Mouse (Mus musculus): ENCODE measurements at regions not wholly inside any gene's neighbourhood (a gene's known extent, or its start where the extent isn't known, plus 50 kb on each side); places are given as distances from the start of the nearest gene placed in this dataset.

DNA sequence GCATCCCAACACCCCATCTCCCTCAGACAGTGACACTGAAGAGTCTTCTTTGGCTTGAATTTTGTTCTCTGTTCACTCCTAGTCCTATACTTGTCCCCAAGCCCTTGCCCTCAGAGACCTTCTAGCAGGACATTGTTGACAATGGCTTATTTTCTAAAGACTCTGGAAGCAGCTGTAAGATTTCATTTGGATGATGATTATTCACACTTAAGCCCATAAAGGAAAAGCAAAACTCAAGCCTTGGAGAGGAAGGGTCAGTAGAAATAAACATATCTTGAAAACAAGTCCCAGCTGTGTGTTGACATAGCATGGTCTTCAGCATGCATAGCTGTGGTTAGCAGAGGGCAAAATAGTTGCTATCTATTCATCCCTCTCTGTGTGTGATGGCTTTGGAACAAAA, 59.9 kb upstream of the Cdh11 start:
- TF ChIP-seq CTCF (IDR thresholded peaks at IDR 0.05; ENCODE audit: borderline replicate concordance, insufficient read depth, low read length), result no peak
- no peak for TF ChIP-seq POLR2A (IDR thresholded peaks at IDR 0.05; ENCODE audit: low read depth, low read length)
- Histone ChIP-seq H3K4me3 (ENCODE audit: insufficient read depth, low read length) (no peak overlapping the region), H3K27ac (ENCODE audit: insufficient read depth, low read length) (no peak overlapping the region), H3K4me1 (ENCODE audit: control insufficient read depth, insufficient read depth, low read length) (no peaks in the 10 kb centered on the region)

DNA sequence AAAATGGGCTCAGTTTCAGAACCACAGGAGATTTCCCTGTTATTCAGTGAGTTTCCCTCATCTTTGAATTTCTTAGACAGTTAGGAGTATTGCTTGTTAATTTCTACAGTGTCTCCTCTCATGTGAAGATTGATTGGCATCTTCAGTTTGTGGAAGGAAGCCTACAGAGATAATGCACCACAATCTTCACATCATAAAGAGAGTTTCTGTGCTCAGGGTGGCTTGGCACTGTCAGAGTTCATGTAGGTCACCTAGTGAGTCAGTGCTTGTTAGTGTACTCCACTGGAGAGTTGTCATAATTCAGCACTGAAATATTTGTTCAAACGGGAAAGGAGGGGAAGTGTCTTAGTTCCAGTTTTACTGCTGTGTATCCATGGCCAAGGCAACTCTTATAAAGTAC, 74.6 kb upstream of the Cdh11 start:
- TF ChIP-seq POLR2A (IDR thresholded peaks at IDR 0.05; ENCODE audit: low read depth, low read length) (no peak), CTCF (IDR thresholded peaks at IDR 0.05; ENCODE audit: borderline replicate concordance, insufficient read depth, low read length) (no peak)
- no peak overlapping the region for H3K27ac ChIP-seq (ENCODE audit: insufficient read depth, low read length)
- no peak overlapping the region for H3K4me3 ChIP-seq (ENCODE audit: insufficient read depth, low read length)
- no peaks in the 10 kb centered on the region for H3K4me1 ChIP-seq (ENCODE audit: control insufficient read depth, insufficient read depth, low read length)

DNA sequence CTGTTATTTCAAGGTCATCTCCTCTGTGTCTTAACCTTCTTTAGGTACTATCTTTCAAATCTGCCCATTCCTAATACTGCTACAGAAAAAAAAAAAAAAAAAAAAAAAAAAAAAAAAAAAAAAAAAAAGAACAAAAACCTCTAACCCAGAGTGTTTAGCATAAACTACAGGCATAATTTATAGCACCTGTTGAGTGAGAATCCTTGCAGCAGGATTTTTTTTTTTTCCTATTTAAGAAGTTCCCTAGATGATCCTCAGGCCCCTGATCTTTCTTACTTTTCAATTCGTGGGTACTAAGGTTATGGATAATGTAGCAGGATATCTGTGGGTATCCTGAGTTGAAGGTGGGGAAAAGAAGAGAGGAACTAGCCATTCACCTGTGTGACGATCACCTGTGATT, 114.1 kb upstream of the Cdh11 start:
- no peak for TF ChIP-seq CTCF (IDR thresholded peaks at IDR 0.05; ENCODE audit: borderline replicate concordance, insufficient read depth, low read length)
- no peak for TF ChIP-seq POLR2A (IDR thresholded peaks at IDR 0.05; ENCODE audit: low read depth, low read length)
- H3K4me3 ChIP-seq (ENCODE audit: insufficient read depth, low read length), result no peak overlapping the region
- no peak overlapping the region for H3K27ac ChIP-seq (ENCODE audit: insufficient read depth, low read length)
- H3K4me1 ChIP-seq (ENCODE audit: control insufficient read depth, insufficient read depth, low read length), result no peaks in the 10 kb centered on the region

DNA sequence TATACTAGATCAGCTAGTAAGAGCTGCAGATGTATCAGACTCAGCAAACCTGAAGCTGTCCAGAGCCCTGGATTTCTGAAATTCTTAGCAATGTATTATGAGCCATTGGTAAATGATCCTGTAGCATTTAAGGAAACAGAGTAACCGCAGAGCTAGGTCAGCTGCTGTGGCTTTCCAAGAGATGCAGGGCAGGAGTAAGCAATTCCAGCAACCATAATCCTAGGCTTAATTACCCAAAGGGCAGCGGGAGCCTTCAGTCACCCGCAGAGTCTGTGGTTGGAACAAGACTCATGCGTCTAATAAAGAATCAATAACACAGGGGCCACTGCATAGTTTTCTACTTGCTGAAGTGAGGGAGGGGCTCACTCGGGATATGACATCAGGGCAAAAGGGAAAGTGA, 115.2 kb upstream of the Cdh11 start:
- TF ChIP-seq CTCF (IDR thresholded peaks at IDR 0.05; ENCODE audit: borderline replicate concordance, insufficient read depth, low read length) (no peak), POLR2A (IDR thresholded peaks at IDR 0.05; ENCODE audit: low read depth, low read length) (no peak)
- Histone ChIP-seq H3K4me1 (ENCODE audit: control insufficient read depth, insufficient read depth, low read length) (peaks cover 2% of the 10 kb centered on the region; the same call in 1 of the 2 replicates), H3K4me3 (ENCODE audit: insufficient read depth, low read length) (no peak overlapping the region), H3K27ac (ENCODE audit: insufficient read depth, low read length) (no peak overlapping the region)

DNA sequence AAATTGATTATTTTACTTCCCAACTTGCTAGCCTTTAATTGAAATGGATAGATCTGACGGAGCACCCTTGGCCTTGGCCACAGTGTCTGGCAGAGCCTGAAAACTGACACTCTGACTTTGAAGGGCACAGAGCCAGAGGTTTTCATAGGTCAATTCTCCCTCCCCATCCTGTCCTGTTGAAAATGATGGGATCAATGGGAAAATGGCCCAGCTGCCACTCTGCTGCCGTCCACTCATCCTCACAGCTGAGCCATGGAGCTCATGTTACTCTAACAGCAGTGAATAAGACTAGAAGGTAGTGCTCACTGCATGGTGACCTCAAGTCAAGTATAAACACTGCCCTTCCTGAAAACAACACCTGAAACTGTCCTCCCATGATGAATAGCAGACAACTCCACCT, 122.0 kb upstream of the Cdh11 start:
- Histone ChIP-seq H3K4me1 (ENCODE audit: control insufficient read depth, insufficient read depth, low read length) (peaks cover 2% of the 10 kb centered on the region; the same call in 1 of the 2 replicates), H3K27ac (ENCODE audit: insufficient read depth, low read length) (no peak overlapping the region), H3K4me3 (ENCODE audit: insufficient read depth, low read length) (no peak overlapping the region)
- no peak for TF ChIP-seq POLR2A (IDR thresholded peaks at IDR 0.05; ENCODE audit: low read depth, low read length)

DNA sequence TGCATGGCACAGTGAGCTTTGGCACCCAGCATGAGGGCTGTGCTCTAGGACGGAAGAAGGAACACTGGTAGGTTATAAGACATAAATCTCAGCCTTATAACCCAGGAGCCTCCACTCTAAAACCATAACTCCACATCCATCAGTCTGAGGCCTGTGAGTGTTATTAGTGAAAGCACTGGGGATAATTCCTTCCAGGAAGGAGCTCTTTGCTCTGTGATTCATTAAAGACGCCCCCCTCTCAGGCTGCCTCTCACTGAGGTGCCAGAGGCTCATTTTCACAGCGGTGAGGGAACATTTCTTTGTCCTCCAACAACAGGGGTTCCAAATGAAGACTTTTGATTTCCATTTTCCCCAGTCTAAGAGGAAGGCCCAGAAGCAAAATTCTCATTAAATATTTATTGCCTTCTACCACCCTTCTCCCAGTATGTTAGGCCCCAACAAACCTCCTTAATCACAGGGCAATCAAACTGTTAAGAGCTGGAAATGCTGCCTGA, 145.9 kb upstream of the Cdh11 start:
- Histone ChIP-seq H3K4me1 (ENCODE audit: control insufficient read depth, insufficient read depth, low read length) (no peaks in the 10 kb centered on the region), H3K27ac (ENCODE audit: insufficient read depth, low read length) (no peak overlapping the region), H3K4me3 (ENCODE audit: insufficient read depth, low read length) (no peak overlapping the region)
- TF ChIP-seq POLR2A (IDR thresholded peaks at IDR 0.05; ENCODE audit: low read depth, low read length), result no peak
- TF ChIP-seq CTCF (IDR thresholded peaks at IDR 0.05; ENCODE audit: borderline replicate concordance, insufficient read depth, low read length), result no peak

DNA sequence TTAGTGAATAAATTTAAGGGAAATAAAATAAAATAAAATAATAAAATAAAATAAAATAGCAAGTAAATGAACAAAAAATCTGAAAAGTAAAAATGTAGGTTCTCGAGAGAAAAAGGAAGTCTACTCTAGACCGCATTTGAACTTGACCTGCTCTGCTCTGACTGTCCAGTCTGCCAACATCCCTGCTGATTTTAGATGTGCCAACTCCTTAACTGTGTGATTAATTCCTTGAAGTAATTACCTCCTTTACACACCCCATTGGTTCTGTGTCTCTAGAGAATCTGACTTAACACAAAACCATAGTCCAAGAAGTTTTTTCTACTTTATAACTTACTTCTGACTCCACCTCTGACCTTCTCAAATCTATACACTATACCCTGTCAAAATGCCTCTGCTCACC, 153.3 kb upstream of the Cdh11 start:
- H3K27ac ChIP-seq (ENCODE audit: insufficient read depth, low read length), result no peak overlapping the region
- no peak overlapping the region for H3K4me3 ChIP-seq (ENCODE audit: insufficient read depth, low read length)
- H3K4me1 ChIP-seq (ENCODE audit: control insufficient read depth, insufficient read depth, low read length), result no peaks in the 10 kb centered on the region
- no peak for TF ChIP-seq POLR2A (IDR thresholded peaks at IDR 0.05; ENCODE audit: low read depth, low read length)
- TF ChIP-seq CTCF (IDR thresholded peaks at IDR 0.05; ENCODE audit: borderline replicate concordance, insufficient read depth, low read length), result no peak

DNA sequence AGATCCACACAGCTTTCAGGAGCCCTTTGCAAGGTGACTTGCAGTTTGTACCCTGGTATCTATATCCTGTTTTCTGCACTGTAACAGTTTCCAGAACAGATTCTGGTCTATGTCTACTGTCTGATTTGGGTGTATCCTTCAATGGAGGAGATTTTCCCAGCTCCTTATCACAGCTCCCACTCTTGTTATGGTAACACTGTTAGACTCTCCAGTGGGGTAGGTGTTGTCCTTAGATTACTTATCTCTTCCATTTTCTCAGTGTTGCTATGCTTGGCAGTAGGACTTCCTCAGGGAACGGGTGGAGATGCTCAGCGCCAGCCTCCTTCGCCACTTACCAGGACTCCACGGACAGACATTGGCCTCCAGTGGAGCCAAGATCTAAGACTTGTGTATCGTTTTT, 160.1 kb upstream of the Cdh11 start:
- H3K27ac ChIP-seq (ENCODE audit: insufficient read depth, low read length), result no peak overlapping the region
- H3K4me3 ChIP-seq (ENCODE audit: insufficient read depth, low read length), result no peak overlapping the region
- TF ChIP-seq CTCF (IDR thresholded peaks at IDR 0.05; ENCODE audit: borderline replicate concordance, insufficient read depth, low read length) (no peak), POLR2A (IDR thresholded peaks at IDR 0.05; ENCODE audit: low read depth, low read length) (no peak)
- H3K4me1 ChIP-seq (ENCODE audit: control insufficient read depth, insufficient read depth, low read length), result no peaks in the 10 kb centered on the region

DNA sequence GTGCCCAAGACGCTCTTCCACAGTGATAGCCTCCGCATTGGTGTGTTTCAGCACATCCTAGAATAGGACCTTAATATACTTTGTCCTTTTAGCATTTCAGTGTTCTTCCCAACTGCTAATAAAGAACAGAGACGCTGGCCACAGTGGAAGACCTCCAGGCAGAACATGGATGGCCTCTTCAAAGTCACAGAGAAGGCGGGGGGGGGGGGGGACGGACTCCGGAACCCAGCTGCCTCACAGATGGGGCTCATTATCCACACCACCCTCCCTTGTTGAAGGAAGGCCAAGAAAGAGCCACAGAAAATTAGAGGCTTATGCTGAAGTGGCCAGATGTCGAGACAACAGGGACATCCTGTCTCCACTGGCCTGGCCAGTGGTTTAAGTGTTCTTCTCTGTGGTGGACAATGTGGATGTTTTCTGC, 192.7 kb upstream of the Cdh11 start:
- TF ChIP-seq CTCF (IDR thresholded peaks at IDR 0.05; ENCODE audit: borderline replicate concordance, insufficient read depth, low read length) (no peak), POLR2A (IDR thresholded peaks at IDR 0.05; ENCODE audit: low read depth, low read length) (no peak)
- Histone ChIP-seq H3K4me3 (ENCODE audit: insufficient read depth, low read length) (no peak overlapping the region), H3K27ac (ENCODE audit: insufficient read depth, low read length) (no peak overlapping the region), H3K4me1 (ENCODE audit: control insufficient read depth, insufficient read depth, low read length) (no peaks in the 10 kb centered on the region; the same call in 1 of the 2 replicates)

DNA sequence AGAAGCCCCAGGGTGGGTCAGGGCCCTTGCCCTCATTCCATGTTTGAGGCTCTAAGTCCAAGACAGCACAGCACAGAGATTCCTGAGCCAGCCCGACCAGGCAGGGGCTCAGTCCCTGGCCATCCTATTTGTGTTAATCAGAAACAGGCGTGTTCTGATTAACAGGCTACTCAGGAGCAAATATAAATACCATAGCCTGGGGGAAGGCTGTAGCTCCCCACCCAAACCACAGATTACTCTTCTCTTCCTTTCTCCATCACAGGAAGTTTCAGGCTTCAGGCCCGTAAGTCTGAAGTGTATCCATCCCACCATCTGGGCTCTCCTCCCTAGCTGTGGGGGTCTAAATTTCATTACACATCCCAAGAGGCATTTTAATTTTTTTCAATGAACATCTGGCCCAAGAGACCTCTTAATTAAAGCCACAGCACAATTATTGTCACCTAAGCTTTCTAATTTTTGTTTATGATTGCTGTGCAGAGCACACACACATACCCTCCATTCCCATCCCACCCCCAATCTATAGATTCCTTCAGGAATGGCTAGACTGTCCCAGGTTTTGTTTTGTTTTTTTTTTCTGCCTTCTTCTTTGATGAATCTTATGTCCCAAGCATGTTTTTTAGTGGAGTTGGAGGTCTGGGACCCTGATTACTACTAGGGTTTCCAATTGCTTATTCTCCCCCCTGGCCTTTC, 197.9 kb upstream of the Cdh11 start:
- Histone ChIP-seq H3K27ac (ENCODE audit: insufficient read depth, low read length) (no peak overlapping the region), H3K4me3 (ENCODE audit: insufficient read depth, low read length) (no peak overlapping the region), H3K4me1 (ENCODE audit: control insufficient read depth, insufficient read depth, low read length) (no peaks in the 10 kb centered on the region; the same call in 1 of the 2 replicates)
- TF ChIP-seq CTCF (IDR thresholded peaks at IDR 0.05; ENCODE audit: borderline replicate concordance, insufficient read depth, low read length), result no peak
- no peak for TF ChIP-seq POLR2A (IDR thresholded peaks at IDR 0.05; ENCODE audit: low read depth, low read length)
